Mouse (Mus musculus): ENCODE results near the gene Mettl6. TPM values are rescaled to one million over a fixed set of nuclear protein-coding genes. Genes with fewer than 3 reads are reported as not detected.
A peak's percentile ranks its signal among the peaks of the same experiment; 100 is the strongest.

The Mettl6 gene
- polyA plus RNA-seq, 1 experiment from 2014 or later: 34.1 TPM

DNA sequence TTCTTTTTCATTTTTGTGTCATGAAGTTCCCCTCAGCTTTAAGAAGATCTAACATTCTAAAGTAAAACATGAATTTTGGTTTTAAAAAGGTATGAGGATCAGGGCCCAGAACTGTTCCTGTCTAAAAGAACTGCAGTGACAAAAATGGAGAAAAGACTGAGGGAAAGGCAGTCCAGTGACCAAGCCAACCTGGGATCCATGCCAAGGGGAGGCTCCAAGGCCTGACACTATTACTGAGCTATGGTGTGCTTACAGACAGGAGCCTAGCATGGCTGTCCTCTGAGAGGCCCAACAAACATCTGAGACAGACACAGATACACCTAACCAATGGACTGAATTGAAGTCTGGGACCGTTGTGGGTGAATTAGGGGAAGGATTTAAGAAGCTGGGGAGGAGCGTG lies 15.1 kb upstream of the Mettl6 start:
- Histone ChIP-seq H3K27me3 (no peaks in the 10 kb centered on the region), H3K9me3 (replicated peaks) (no peaks in the 10 kb centered on the region), H3K4me1 (replicated peaks) (peaks cover 6% of the 10 kb centered on the region), H3K4me2 (no peak overlapping the region), H3K27ac (no peak overlapping the region), H3K36me3 (peaks cover 34% of the 10 kb centered on the region), H3K9ac (no peak overlapping the region), H3K4me3 (no peak overlapping the region)
- 90% methylated on average over 2 of the region's 2 CpGs for WGBS
- no peak for ATAC-seq (replicated peaks; ENCODE audit: insufficient number of reproducible peaks, insufficient read depth, low FRiP score, low read depth)

DNA sequence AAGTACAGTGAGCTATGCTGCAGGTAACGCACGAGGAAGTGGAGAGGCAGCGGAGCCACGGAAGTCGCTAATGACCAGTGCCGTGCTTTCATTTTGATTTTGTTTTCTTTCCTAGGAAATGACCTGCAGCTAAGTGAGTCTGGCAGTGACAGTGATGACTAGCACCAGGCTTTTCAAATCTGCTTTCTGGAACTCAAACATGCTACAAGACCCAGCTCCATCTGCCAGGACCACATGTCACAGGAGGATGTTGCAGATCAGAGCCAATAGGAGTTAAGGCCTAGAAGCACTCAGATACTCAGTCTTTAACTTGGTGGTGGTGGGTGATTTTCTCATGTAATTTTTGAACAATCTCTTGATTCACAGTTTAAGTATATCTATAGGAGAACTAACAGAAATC lies 11.6 kb upstream of the Mettl6 start:
- no peak for ATAC-seq (replicated peaks; ENCODE audit: insufficient number of reproducible peaks, insufficient read depth, low FRiP score, low read depth)
- H3K4me2 ChIP-seq: no peak overlapping the region
- 93% methylated on average over 6 of the region's 6 CpGs for WGBS
- no peaks in the 10 kb centered on the region for H3K9me3 ChIP-seq (replicated peaks)
- H3K4me1 ChIP-seq (replicated peaks): peaks cover 6% of the 10 kb centered on the region
- no peak overlapping the region for H3K9ac ChIP-seq
- H3K4me3 ChIP-seq: no peak overlapping the region
- H3K27ac ChIP-seq: no peak overlapping the region
- no peaks in the 10 kb centered on the region for H3K27me3 ChIP-seq
- H3K36me3 ChIP-seq: peaks cover 69% of the 10 kb centered on the region

DNA sequence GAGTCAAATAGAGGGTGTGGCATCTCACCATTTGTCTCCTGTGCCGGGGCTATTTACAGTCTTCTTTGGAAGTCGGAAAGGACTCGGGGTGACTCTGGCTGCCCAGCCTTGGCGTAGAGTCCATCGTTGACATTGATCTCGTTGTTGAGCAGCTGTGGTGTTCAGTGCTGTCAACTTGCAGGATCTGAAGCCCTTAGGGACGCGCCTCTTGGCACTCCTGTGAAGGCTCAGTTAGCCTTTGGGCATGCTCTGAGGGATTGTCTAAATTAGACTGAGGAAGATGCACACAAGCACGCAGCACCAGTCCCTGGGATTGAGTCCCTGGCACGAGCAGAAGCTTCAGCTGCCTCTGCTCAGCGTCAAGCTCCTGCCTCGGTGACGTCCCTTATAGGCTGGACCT lies 8.6 kb upstream of the Mettl6 start:
- ATAC-seq (replicated peaks; ENCODE audit: insufficient number of reproducible peaks, insufficient read depth, low FRiP score, low read depth): no peak
- no peak overlapping the region for H3K4me2 ChIP-seq
- H3K36me3 ChIP-seq: peaks cover 91% of the 10 kb centered on the region
- no peak overlapping the region for H3K27ac ChIP-seq
- no peak overlapping the region for H3K9ac ChIP-seq
- 85% methylated on average over 13 of the region's 13 CpGs for whole genome bisulfite sequencing
- no peaks in the 10 kb centered on the region for H3K27me3 ChIP-seq
- H3K4me1 ChIP-seq (replicated peaks): no peaks in the 10 kb centered on the region
- H3K4me3 ChIP-seq: no peak overlapping the region
- no peaks in the 10 kb centered on the region for H3K9me3 ChIP-seq (replicated peaks)

DNA sequence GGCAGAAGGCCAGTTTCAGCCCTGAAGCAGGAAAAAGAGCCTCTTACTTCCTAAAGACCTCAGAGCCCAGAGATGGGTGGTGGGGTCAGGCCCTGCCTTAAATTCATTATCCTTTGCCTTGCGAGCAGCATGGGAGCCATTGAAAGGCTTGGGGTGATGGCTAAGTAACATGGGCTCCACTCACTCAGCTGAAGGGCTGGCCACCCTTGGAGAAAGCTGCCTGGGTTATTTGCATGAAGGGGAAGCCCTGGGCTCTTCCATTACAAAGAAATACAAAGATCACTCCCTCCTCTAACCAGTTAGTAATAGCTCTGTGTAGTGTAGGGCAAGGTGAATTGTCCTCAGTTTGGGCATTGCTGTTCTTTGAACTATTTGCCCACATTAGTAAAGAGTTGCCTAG lies 4.7 kb upstream of the Mettl6 start:
- Histone ChIP-seq H3K4me1 (replicated peaks) (peaks cover 25% of the 10 kb centered on the region), H3K9me3 (replicated peaks) (no peaks in the 10 kb centered on the region), H3K4me3 (no peak overlapping the region), H3K36me3 (peaks cover 54% of the 10 kb centered on the region), H3K27ac (no peak overlapping the region), H3K4me2 (no peak overlapping the region), H3K9ac (no peak overlapping the region), H3K27me3 (no peaks in the 10 kb centered on the region)
- WGBS: 89% methylated on average over 1 of the region's 1 CpGs
- ATAC-seq (replicated peaks; ENCODE audit: insufficient number of reproducible peaks, insufficient read depth, low FRiP score, low read depth): no peak

DNA sequence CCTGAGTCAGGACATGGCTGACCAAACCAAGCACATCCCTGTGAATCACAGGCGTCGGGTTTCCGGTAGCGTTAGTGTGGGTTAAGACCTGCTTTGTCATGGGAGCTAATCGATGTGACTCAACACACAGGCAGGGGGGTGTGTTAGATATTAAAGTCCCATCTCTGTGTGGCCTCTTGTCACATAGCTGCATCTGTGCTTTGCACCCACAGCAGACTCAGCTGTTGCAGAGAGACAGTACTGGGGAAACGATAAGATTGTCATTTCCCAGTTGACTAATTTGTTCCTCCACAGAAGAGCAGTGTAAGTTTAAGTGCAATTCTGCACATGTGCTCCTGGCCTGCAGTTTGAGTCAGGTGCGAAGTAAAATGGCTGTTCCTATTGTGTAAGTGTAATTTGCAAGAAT lies 1.4 kb upstream of the Mettl6 start:
- H3K4me1 ChIP-seq (replicated peaks): peaks cover 41% of the 10 kb centered on the region
- no peak for ATAC-seq (replicated peaks; ENCODE audit: insufficient number of reproducible peaks, insufficient read depth, low FRiP score, low read depth)
- H3K4me3 ChIP-seq: peak overlapping the region; percentile 89
- no peaks in the 10 kb centered on the region for H3K9me3 ChIP-seq (replicated peaks)
- no peaks in the 10 kb centered on the region for H3K27me3 ChIP-seq
- peaks cover 36% of the 10 kb centered on the region for H3K36me3 ChIP-seq
- peak overlapping the region; percentile 96; the same call in 1 of the 2 replicates for H3K9ac ChIP-seq
- no peak overlapping the region for H3K27ac ChIP-seq
- H3K4me2 ChIP-seq: peak overlapping the region; percentile 75
- WGBS: 38% methylated on average over 7 of the region's 7 CpGs

DNA sequence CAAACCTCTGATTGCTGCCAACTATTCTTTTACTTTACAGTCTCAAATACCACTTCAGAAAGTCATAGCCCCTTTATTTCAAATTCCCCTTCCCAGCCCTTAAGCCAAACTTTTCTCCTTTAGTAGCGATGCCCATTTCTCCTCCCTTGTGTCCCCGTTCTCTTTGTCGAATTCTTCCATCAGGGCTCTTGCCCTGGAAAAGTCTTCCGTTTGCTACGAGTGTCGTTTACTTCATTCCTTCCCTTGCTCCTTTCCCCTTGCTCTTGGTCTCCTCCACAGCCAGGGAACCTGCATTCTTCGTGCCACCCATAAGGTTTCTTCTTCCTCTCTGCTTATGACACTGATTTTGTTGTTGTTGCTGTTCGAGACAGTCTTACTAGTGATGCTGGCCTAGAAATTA lies 698 bp upstream of the Mettl6 start:
- no peaks in the 10 kb centered on the region for H3K27me3 ChIP-seq
- ATAC-seq (replicated peaks; ENCODE audit: insufficient number of reproducible peaks, insufficient read depth, low FRiP score, low read depth): no peak
- peak overlapping the region; percentile 96 for H3K9ac ChIP-seq
- H3K4me2 ChIP-seq: peak overlapping the region; percentile 75
- peaks cover 31% of the 10 kb centered on the region for H3K36me3 ChIP-seq
- H3K9me3 ChIP-seq (replicated peaks): no peaks in the 10 kb centered on the region
- H3K27ac ChIP-seq: peak overlapping the region; percentile 91
- WGBS: 4% methylated on average over 8 of the region's 8 CpGs
- peak overlapping the region; percentile 89 for H3K4me3 ChIP-seq
- peaks cover 41% of the 10 kb centered on the region for H3K4me1 ChIP-seq (replicated peaks)

DNA sequence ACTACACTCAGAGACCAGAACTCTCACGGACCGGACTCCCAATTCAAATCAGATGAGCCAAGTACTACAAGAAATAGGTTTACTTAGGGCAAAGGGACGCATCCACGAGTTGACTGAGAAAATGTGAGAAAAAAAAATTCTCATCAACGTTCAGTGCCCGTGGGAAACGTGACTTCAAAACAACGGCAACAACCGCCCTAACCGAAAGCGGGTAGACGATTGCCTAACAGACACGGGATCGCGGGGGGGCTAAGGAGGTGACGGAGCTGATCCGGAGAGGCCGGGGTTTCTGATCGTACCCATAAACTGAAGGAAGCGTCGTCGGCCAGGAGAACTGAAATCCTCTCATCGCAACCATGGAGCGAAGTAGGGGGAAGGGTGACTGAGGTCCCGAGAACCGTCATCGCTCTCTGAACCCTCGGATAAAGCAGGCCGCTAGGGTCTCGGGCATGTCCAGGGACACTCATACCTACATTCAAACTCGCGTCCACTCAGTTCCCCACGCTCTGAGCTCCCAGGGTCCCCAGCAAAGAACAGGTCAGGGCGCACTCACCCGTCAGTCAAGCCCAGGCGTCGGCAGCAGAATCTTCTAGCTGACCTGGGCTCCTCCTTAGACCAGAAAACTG lies 378 bp downstream of the Mettl6 start, which contains the start of gene Eaf1:
Gene Eaf1 (plus strand): TSS at position 51 of the 626 bp plus-strand sequence.
- peaks cover 41% of the 10 kb centered on the region for H3K4me1 ChIP-seq (replicated peaks)
- H3K36me3 ChIP-seq: peaks cover 32% of the 10 kb centered on the region
- peak within 1 kb of the TSS; percentile 75 for H3K4me2 ChIP-seq
- H3K9ac ChIP-seq: peak within 1 kb of the TSS; percentile 96
- H3K27ac ChIP-seq: peak within 1 kb of the TSS; percentile 91
- peak; percentile 50 for ATAC-seq (replicated peaks; ENCODE audit: insufficient number of reproducible peaks, insufficient read depth, low FRiP score, low read depth)
- no peaks in the 10 kb centered on the region for H3K9me3 ChIP-seq (replicated peaks)
- H3K27me3 ChIP-seq: no peaks in the 10 kb centered on the region
- peak within 1 kb of the TSS; percentile 89 for H3K4me3 ChIP-seq
- WGBS: under 1% methylated on average over 37 of the region's 37 CpGs

DNA sequence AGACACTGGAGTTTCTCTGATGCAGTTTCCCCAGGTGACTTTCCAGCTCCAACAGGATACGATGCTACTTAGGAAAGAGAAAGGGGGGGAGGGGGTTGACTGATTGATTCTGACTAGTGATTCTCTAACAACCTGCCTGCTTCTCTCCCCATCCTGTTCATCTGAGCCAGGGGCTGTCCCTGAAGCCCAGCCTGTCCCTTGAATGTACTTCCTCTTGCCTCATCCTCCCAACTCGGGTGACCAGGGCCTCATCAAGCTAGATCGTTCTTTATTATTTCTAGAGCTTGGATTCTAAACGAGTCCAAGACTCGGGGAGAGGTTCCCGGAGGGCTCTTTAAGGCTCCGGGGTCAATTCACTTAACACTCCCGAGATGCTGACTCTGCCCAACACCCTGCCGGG lies 939 bp downstream of the Mettl6 start:
- no peak for ATAC-seq (replicated peaks; ENCODE audit: insufficient number of reproducible peaks, insufficient read depth, low FRiP score, low read depth)
- H3K4me3 ChIP-seq: peak overlapping the region; percentile 89
- 37% methylated on average over 9 of the region's 9 CpGs for WGBS
- H3K27ac ChIP-seq: no peak overlapping the region
- peak overlapping the region; percentile 96 for H3K9ac ChIP-seq
- H3K36me3 ChIP-seq: peaks cover 33% of the 10 kb centered on the region
- peaks cover 41% of the 10 kb centered on the region for H3K4me1 ChIP-seq (replicated peaks)
- peak overlapping the region; percentile 75 for H3K4me2 ChIP-seq
- no peaks in the 10 kb centered on the region for H3K9me3 ChIP-seq (replicated peaks)
- H3K27me3 ChIP-seq: no peaks in the 10 kb centered on the region

DNA sequence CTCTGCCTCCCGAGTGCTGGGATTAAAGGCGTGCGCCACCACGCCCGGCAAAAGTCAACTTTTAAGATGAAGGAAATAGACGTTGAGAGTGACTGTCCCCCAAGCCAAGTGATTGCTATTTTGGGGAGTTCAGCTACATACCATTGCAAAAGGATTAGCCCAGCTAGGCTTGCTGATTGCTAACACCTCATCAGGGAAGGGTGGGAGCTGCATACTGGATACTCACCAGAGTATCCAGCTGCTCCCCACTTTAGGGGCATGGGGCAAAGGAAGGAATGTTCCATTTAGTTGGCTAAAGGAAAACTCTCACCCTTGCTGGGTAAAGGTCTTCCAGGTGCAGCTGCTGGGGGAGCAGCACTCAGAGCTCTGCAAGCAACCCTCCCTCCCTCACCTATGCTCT lies 6.8 kb downstream of the Mettl6 start:
- no peaks in the 10 kb centered on the region for H3K9me3 ChIP-seq (replicated peaks)
- peaks cover 81% of the 10 kb centered on the region for H3K36me3 ChIP-seq
- H3K4me2 ChIP-seq: no peak overlapping the region
- H3K27ac ChIP-seq: no peak overlapping the region
- no peak overlapping the region for H3K4me3 ChIP-seq
- H3K4me1 ChIP-seq (replicated peaks): peaks cover 4% of the 10 kb centered on the region; the same call in 1 of the 2 replicates
- 88% methylated on average over 6 of the region's 6 CpGs for WGBS
- H3K9ac ChIP-seq: no peak overlapping the region
- ATAC-seq (replicated peaks; ENCODE audit: insufficient number of reproducible peaks, insufficient read depth, low FRiP score, low read depth): no peak
- no peaks in the 10 kb centered on the region for H3K27me3 ChIP-seq

DNA sequence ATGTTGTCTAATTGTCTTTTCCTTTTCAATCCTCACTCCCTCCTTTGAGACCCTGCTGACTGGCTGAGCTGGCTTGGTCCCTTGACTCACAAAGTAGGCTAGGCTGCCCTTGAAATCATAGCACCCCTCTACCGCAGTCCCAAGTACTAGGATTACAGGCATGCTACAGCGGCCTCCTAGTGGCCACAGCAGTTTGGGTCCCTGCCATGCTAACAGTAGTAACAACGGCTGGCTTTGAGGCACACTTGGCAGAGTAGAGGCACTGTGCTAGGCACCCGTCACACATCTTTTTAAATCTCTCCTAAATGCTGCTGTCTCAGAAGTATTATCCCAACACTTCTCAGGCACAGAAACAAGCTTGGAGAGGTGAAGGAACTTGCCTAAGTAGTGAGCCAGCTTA lies 8.4 kb downstream of the Mettl6 start:
- no peaks in the 10 kb centered on the region for H3K4me1 ChIP-seq (replicated peaks)
- H3K9me3 ChIP-seq (replicated peaks): no peaks in the 10 kb centered on the region
- no peak overlapping the region for H3K4me2 ChIP-seq
- peaks cover 83% of the 10 kb centered on the region for H3K36me3 ChIP-seq
- no peak overlapping the region for H3K4me3 ChIP-seq
- H3K9ac ChIP-seq: no peak overlapping the region
- ATAC-seq (replicated peaks; ENCODE audit: insufficient number of reproducible peaks, insufficient read depth, low FRiP score, low read depth): no peak
- H3K27me3 ChIP-seq: no peaks in the 10 kb centered on the region
- no peak overlapping the region for H3K27ac ChIP-seq
- 76% methylated on average over 4 of the region's 4 CpGs for WGBS

DNA sequence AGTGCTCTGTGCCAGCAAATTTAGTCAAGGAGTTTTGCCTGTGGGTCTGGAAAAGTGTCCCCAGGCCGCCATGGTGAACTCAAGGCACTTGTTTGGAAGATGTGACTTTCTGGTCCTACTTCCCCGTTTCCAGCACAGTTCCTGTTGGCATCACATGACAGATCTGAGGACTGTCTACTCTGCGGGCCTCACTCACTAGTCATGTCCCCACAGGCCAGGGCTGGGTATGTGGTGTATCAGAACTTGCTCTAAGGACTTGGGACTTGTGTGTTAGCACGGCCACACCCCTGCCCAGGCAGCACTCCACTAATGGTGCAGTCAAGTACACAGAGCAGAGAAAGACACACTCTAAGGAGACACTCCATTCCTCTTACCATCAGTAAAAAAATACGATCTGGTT lies 12.4 kb downstream of the Mettl6 start:
- no peak for ATAC-seq (replicated peaks; ENCODE audit: insufficient number of reproducible peaks, insufficient read depth, low FRiP score, low read depth)
- Histone ChIP-seq H3K36me3 (peaks cover 89% of the 10 kb centered on the region), H3K4me2 (no peak overlapping the region), H3K9me3 (replicated peaks) (no peaks in the 10 kb centered on the region), H3K4me1 (replicated peaks) (no peaks in the 10 kb centered on the region), H3K27ac (no peak overlapping the region), H3K27me3 (no peaks in the 10 kb centered on the region), H3K9ac (no peak overlapping the region), H3K4me3 (no peak overlapping the region)
- 90% methylated on average over 5 of the region's 5 CpGs for WGBS

DNA sequence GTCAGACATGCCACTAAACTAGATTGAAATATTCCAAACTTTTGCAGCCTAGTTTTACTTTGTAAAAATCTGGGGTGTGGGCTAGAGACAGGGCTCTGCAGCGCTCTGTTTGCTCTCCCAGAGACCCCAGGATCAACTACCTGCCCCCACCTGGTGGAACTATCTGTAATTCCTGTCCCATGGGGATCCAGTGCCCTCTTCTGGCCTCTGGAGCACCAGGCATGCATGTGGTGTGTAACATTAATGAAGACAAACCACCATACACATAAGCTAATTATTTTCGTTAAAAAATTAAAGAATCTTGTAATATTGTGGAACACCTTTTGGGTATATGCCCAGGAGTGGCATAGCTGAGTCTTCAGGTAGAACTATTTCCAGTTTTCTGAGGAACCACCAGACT lies 21.5 kb downstream of the Mettl6 start:
- 87% methylated on average over 2 of the region's 2 CpGs for WGBS
- no peak for ATAC-seq (replicated peaks; ENCODE audit: insufficient number of reproducible peaks, insufficient read depth, low FRiP score, low read depth)
- Histone ChIP-seq H3K9ac (no peak overlapping the region), H3K36me3 (0 out of 2 replicates have a peak, but pooled peaks cover 2% of the 10 kb centered on the region), H3K9me3 (replicated peaks) (no peaks in the 10 kb centered on the region), H3K4me3 (no peak overlapping the region), H3K27me3 (no peaks in the 10 kb centered on the region), H3K4me2 (no peak overlapping the region), H3K27ac (no peak overlapping the region), H3K4me1 (replicated peaks) (no peaks in the 10 kb centered on the region)

Measured in heart, embryonic 15.5 days (tissue).